Mouse (Mus musculus): ENCODE measurements around the gene Clasp1. TPM values are rescaled to one million over a fixed set of nuclear protein-coding genes. Genes with fewer than 3 reads are reported as not detected.
A peak's percentile ranks its signal among the peaks of the same experiment; 100 is the strongest.

Gene Clasp1
- total and polyA plus RNA-seq, 3 experiments, result 32.0 to 53.2 (median 42.2) TPM

GRCm38 (mm10) chr1:118523161-118523560, 134.3 kb downstream of the Clasp1 start:
- Histone ChIP-seq H3K27me3 (replicated peaks) (no peaks in the 10 kb centered on the region), H3K9ac (ENCODE audit: insufficient read depth, low read depth) (no peak overlapping the region), H3K79me2 (replicated peaks; ENCODE audit: control insufficient read depth, extremely low read depth, insufficient read depth, poor library complexity, severe bottlenecking) (no peaks in the 10 kb centered on the region), H3K27ac (ENCODE audit: insufficient read depth, low read depth) (no peak overlapping the region), H3K4me3 (replicated peaks in 1 of 3; ENCODE audit: low read depth in 2 of 3, low read length in 2 of 3, poor library complexity in 1 of 3) (no peak overlapping the region), H3K4me1 (ENCODE audit: control insufficient read depth in 1 of 2, insufficient read depth in 2 of 2) (no peaks in the 10 kb centered on the region), H3K4me2 (ENCODE audit: insufficient read depth, low read depth, poor library complexity, severe bottlenecking) (no peak overlapping the region), H3K9me3 (replicated peaks; ENCODE audit: low read length) (peaks cover 1% of the 10 kb centered on the region), H3K36me3 (replicated peaks in 1 of 2; ENCODE audit: control insufficient read depth in 1 of 2, insufficient read depth in 1 of 2, low read length in 1 of 2) (peaks cover 57 to 87% of the 10 kb centered on the region in 2 experiments)
- no peak for DNase-seq (ENCODE audit: extremely low read depth)
- no peak for TF ChIP-seq MAZ (IDR thresholded peaks at IDR 0.05; ENCODE audit: low read depth, low read length)
- TF ChIP-seq JUND (conservative IDR thresholded peaks at IDR 0.05; ENCODE audit: low read depth, low read length), result no peak
- TF ChIP-seq MAX (IDR thresholded peaks at IDR 0.05; ENCODE audit: low read length), result no peak
- no peak for TF ChIP-seq USF2 (conservative IDR thresholded peaks at IDR 0.05; ENCODE audit: low read depth, low read length)
- no peak for TF ChIP-seq PAX5 (IDR thresholded peaks at IDR 0.05; ENCODE audit: low read length)
- dilution Hi-C loops (cut with MboI; ENCODE audit: extremely low pct_ligation_motif_present, extremely low pct_unique_long_range_greater_than_20kb, low sequenced_read_pairs) (no loop called here), in situ Hi-C loops (cut with MboI; ENCODE audit: low pct_ligation_motif_present, low pct_unique_long_range_greater_than_20kb, low sequenced_read_pairs) (no loop called here)

GRCm38 (mm10) chr1:118525336-118525735, 136.5 kb downstream of the Clasp1 start:
- in situ Hi-C loops (cut with MboI; ENCODE audit: low pct_ligation_motif_present, low pct_unique_long_range_greater_than_20kb, low sequenced_read_pairs), result no loop called here
- H3K36me3 ChIP-seq (replicated peaks in 1 of 2; ENCODE audit: control insufficient read depth in 1 of 2, insufficient read depth in 1 of 2, low read length in 1 of 2), result peaks cover 53 to 87% of the 10 kb centered on the region in 2 experiments

GRCm38 (mm10) chr1:118529213-118529612, 140.4 kb downstream of the Clasp1 start:
- no peaks in the 10 kb centered on the region for H3K27me3 ChIP-seq (replicated peaks)
- no peak for TF ChIP-seq USF2 (conservative IDR thresholded peaks at IDR 0.05; ENCODE audit: low read depth, low read length)
- TF ChIP-seq CTCF (conservative IDR thresholded peaks at IDR 0.05 in 1 of 2, IDR thresholded peaks at IDR 0.05 in 1 of 2; ENCODE audit: low read depth in 2 of 2, low read length in 2 of 2), result 0 out of 4 replicates have a peak, but pooled peaks of 1 of the 2 experiments have one; percentile 13
- dilution Hi-C loops (cut with MboI; ENCODE audit: extremely low pct_ligation_motif_present, extremely low pct_unique_long_range_greater_than_20kb, low sequenced_read_pairs) (no loop called here), in situ Hi-C loops (cut with MboI; ENCODE audit: low pct_ligation_motif_present, low pct_unique_long_range_greater_than_20kb, low sequenced_read_pairs) (no loop called here)
- H3K79me2 ChIP-seq (replicated peaks; ENCODE audit: control insufficient read depth, extremely low read depth, insufficient read depth, poor library complexity, severe bottlenecking), result no peaks in the 10 kb centered on the region
- peak; percentile 22 for DNase-seq (ENCODE audit: extremely low read depth)
- no peaks in the 10 kb centered on the region for H3K4me1 ChIP-seq (ENCODE audit: control insufficient read depth in 1 of 2, insufficient read depth in 2 of 2)
- no peak overlapping the region for H3K27ac ChIP-seq (ENCODE audit: insufficient read depth, low read depth)
- peaks cover 59 to 99% of the 10 kb centered on the region in 2 experiments for H3K36me3 ChIP-seq (replicated peaks in 1 of 2; ENCODE audit: control insufficient read depth in 1 of 2, insufficient read depth in 1 of 2, low read length in 1 of 2)
- no peak overlapping the region for H3K9ac ChIP-seq (ENCODE audit: insufficient read depth, low read depth)
- H3K4me2 ChIP-seq (ENCODE audit: insufficient read depth, low read depth, poor library complexity, severe bottlenecking), result no peak overlapping the region
- no peak overlapping the region for H3K4me3 ChIP-seq (replicated peaks in 1 of 3; ENCODE audit: low read depth in 2 of 3, low read length in 2 of 3, poor library complexity in 1 of 3)
- H3K9me3 ChIP-seq (replicated peaks; ENCODE audit: low read length), result peaks cover 5% of the 10 kb centered on the region

More at GRCm38 (mm10) chr1:118525336-118525735, 136.5 kb downstream of the Clasp1 start:
- H3K27me3 ChIP-seq (replicated peaks), result no peaks in the 10 kb centered on the region
- peaks cover 5% of the 10 kb centered on the region for H3K9me3 ChIP-seq (replicated peaks; ENCODE audit: low read length)
- H3K4me1 ChIP-seq (ENCODE audit: control insufficient read depth in 1 of 2, insufficient read depth in 2 of 2), result no peaks in the 10 kb centered on the region
- dilution Hi-C loops (cut with MboI; ENCODE audit: extremely low pct_ligation_motif_present, extremely low pct_unique_long_range_greater_than_20kb, low sequenced_read_pairs), result no loop called here
- H3K9ac ChIP-seq (ENCODE audit: insufficient read depth, low read depth), result no peak overlapping the region
- H3K79me2 ChIP-seq (replicated peaks; ENCODE audit: control insufficient read depth, extremely low read depth, insufficient read depth, poor library complexity, severe bottlenecking), result no peaks in the 10 kb centered on the region
- H3K4me3 ChIP-seq (replicated peaks in 1 of 3; ENCODE audit: low read depth in 2 of 3, low read length in 2 of 3, poor library complexity in 1 of 3), result no peak overlapping the region
- no peak overlapping the region for H3K27ac ChIP-seq (ENCODE audit: insufficient read depth, low read depth)
- no peak overlapping the region for H3K4me2 ChIP-seq (ENCODE audit: insufficient read depth, low read depth, poor library complexity, severe bottlenecking)
- no peak for DNase-seq (ENCODE audit: extremely low read depth)
- no peak for TF ChIP-seq JUN (IDR thresholded peaks at IDR 0.05; ENCODE audit: insufficient read depth, low read depth, low read length)
- no peak for TF ChIP-seq ZKSCAN1 (IDR thresholded peaks at IDR 0.05; ENCODE audit: borderline replicate concordance, low read depth, low read length)
- TF ChIP-seq JUND (conservative IDR thresholded peaks at IDR 0.05; ENCODE audit: low read depth, low read length), result no peak
- no peak for TF ChIP-seq MAZ (IDR thresholded peaks at IDR 0.05; ENCODE audit: low read depth, low read length)
- no peak for TF ChIP-seq SIN3A (IDR thresholded peaks at IDR 0.05; ENCODE audit: low read length)
- TF ChIP-seq MAFK (IDR thresholded peaks at IDR 0.05; ENCODE audit: insufficient replicate concordance, low read length), result no peak
- no peak for TF ChIP-seq TBP (conservative IDR thresholded peaks at IDR 0.05; ENCODE audit: low read depth, low read length)
- no peak for TF ChIP-seq ZC3H11A (IDR thresholded peaks at IDR 0.05; ENCODE audit: low read depth, low read length)
